Mouse (Mus musculus) lung, embryonic 15.5 days (tissue): ENCODE measurements around the gene Plscr4. TPM values are rescaled to one million over a fixed set of nuclear protein-coding genes. Genes with fewer than 3 reads are reported as not detected.

Source experiments
- ATAC-seq: fragments of 200-750 bp; cut with Nextera tagmentation; 2 replicates; pipeline ENCODE4 v1.8.0; 2017; ENCODE audit warnings: moderate number of reproducible peaks, borderline replicate concordance; ENCODE audit not compliant: low FRiP score, low TSS enrichment; ENCODE audit errors: extremely low read depth
- H3K27ac ChIP-seq: fragments of 300-500 bp; sonication (generic); 2 replicates; pipeline ENCODE4 v1.5.1; 2015; ENCODE audit warnings: moderate library complexity, mild to moderate bottlenecking, inconsistent platforms
- H3K27me3 ChIP-seq: fragments of 300-500 bp; sonication (generic); 2 replicates; pipeline ENCODE4 v1.6.1; 2015; ENCODE audit warnings: inconsistent platforms
- H3K36me3 ChIP-seq: fragments of 300-500 bp; sonication (generic); 2 replicates; pipeline ENCODE4 v1.6.1; 2015; ENCODE audit warnings: inconsistent platforms
- H3K4me1 ChIP-seq: fragments of 300-500 bp; sonication (generic); 2 replicates; pipeline ENCODE4 v1.6.1; 2015; ENCODE audit warnings: inconsistent platforms
- H3K4me2 ChIP-seq: fragments of 300-500 bp; sonication (generic); 2 replicates; pipeline ENCODE4 v1.6.1; 2015; ENCODE audit warnings: inconsistent platforms, mild to moderate bottlenecking, moderate library complexity
- H3K4me3 ChIP-seq: fragments of 300-500 bp; sonication (generic); 2 replicates; pipeline ENCODE4 v1.5.1; 2015; ENCODE audit warnings: mild to moderate bottlenecking, inconsistent platforms
- H3K9ac ChIP-seq: fragments of 300-500 bp; sonication (generic); 2 replicates; pipeline ENCODE4 v1.6.1; 2015; ENCODE audit warnings: inconsistent platforms
- H3K9me3 ChIP-seq: fragments of 300-500 bp; sonication (generic); 2 replicates; pipeline ENCODE4 v1.6.1; 2016; ENCODE audit warnings: inconsistent platforms
- WGBS: fragments of 180-500 bp; shearing (Covaris S2); methylation state at CpG from one replicate; pipeline ENCODE4 v1.1.7; 2015; 5-methylcytosine and 5-hydroxymethylcytosine counted together
- polyA plus RNA-seq: library from polyadenylated mRNA; unstranded; fragments of >200 nt; fragmentation: Nextera tagmentation; extraction: Ambion mirVana; gene quantifications from 2 replicates; pipeline ENCODE4 v1.2.1, GENCODE M21; 2015

The Plscr4 gene
- polyA plus RNA-seq, 1 experiment from 2014 or later: 17.3 TPM

GRCm38 (mm10) chr9:92473178-92473577 is 16.0 kb downstream of the Plscr4 start:
- H3K27me3 ChIP-seq: no peaks in the 10 kb centered on the region
- H3K27ac ChIP-seq: no peak overlapping the region
- no peak overlapping the region for H3K4me3 ChIP-seq
- H3K9me3 ChIP-seq: no peaks in the 10 kb centered on the region
- no peak overlapping the region for H3K9ac ChIP-seq
- H3K4me1 ChIP-seq: no peaks in the 10 kb centered on the region
- H3K36me3 ChIP-seq: no peaks in the 10 kb centered on the region
- WGBS: 85% methylated on average over 2 of the region's 2 CpGs
- ATAC-seq: no peak
- no peak overlapping the region for H3K4me2 ChIP-seq

DNA sequence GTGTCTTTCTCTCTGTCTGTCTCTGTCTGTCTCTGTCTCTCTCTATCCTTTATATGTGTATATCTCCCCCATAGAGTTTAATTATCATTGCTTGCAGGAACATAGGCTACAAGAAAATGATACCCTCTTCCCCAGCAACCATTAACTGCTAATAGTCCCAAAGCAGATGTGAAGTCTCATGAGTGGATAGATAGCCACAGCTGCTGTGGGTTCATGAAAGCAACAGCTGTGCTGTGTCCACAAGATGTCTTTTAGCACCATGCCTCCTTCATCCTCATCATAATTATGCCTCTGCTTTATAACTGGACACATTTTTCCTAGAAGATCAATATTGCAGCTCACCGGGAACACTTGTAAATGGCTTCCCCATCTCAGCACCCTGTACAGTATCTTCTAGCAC is 17.1 kb downstream of the Plscr4 start:
- Histone ChIP-seq H3K27ac (no peak overlapping the region), H3K27me3 (no peaks in the 10 kb centered on the region), H3K36me3 (no peaks in the 10 kb centered on the region), H3K9ac (no peak overlapping the region), H3K4me1 (no peaks in the 10 kb centered on the region), H3K9me3 (no peaks in the 10 kb centered on the region), H3K4me3 (no peak overlapping the region), H3K4me2 (no peak overlapping the region)
- no peak for ATAC-seq
- WGBS: 55% methylated on average over 1 of the region's 1 CpGs

DNA sequence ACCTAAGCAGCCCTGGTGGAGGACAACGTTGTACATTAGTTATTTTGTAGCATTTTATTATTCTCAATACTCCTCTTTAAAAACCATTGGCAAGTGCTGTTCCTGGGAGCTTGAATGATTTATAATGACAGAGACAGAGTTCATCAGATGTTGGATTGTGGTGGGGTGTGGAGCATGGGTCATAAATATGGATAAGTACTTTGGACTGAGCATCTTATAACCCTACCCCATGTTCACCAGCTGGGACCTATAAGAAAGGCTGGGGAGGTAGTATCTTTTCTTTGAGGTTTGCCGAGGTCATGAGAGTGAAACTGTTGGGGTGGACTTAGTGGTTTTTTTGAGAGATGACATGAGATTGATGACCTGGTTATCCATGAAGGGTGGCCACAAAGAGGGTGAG is 24.5 kb downstream of the Plscr4 start:
- ATAC-seq: no peak
- Histone ChIP-seq H3K36me3 (no peaks in the 10 kb centered on the region), H3K4me3 (no peak overlapping the region), H3K27me3 (no peaks in the 10 kb centered on the region), H3K27ac (no peak overlapping the region), H3K9me3 (no peaks in the 10 kb centered on the region), H3K4me1 (no peaks in the 10 kb centered on the region), H3K9ac (no peak overlapping the region), H3K4me2 (no peak overlapping the region)
- WGBS: 74% methylated on average over 2 of the region's 2 CpGs

GRCm38 (mm10) chr9:92482551-92482950 is 25.4 kb downstream of the Plscr4 start:
- Histone ChIP-seq H3K9ac (no peak overlapping the region), H3K4me2 (no peak overlapping the region), H3K9me3 (no peaks in the 10 kb centered on the region), H3K27ac (no peak overlapping the region), H3K4me3 (no peak overlapping the region), H3K36me3 (no peaks in the 10 kb centered on the region), H3K27me3 (no peaks in the 10 kb centered on the region), H3K4me1 (no peaks in the 10 kb centered on the region)
- ATAC-seq: no peak
- 84% methylated on average over 4 of the region's 4 CpGs for WGBS

DNA sequence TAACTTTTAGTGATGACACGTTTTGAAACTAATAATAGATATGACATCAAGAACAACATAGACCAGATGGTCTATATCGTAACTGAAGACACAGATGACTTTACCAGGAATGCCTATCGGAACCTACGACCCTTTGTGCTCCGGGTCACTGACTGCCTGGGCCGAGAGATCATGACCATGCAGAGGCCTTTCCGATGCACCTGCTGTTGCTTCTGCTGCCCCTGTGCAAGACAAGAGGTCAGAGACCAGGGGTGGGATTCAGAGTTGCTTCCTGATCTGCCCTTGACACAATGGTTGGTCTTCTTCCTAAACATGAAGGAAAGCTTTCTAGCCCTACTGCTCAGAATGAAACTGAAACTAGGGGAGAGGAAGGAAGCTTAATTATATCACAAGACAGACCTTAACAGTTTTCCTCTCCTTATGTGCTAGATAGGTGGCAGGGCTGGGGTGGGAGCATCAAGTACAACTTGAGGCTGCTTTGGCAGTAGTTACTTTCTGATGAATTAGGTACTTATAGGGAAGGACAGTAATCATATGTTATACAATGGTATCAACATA is 27.6 kb downstream of the Plscr4 start:
- WGBS: 82% methylated on average over 7 of the region's 7 CpGs
- Histone ChIP-seq H3K9me3 (no peaks in the 10 kb centered on the region), H3K4me3 (no peak overlapping the region), H3K4me2 (no peak overlapping the region), H3K27me3 (no peaks in the 10 kb centered on the region), H3K36me3 (no peaks in the 10 kb centered on the region), H3K27ac (no peak overlapping the region), H3K4me1 (no peaks in the 10 kb centered on the region), H3K9ac (no peak overlapping the region)
- ATAC-seq: no peak

GRCm38 (mm10) chr9:92489857-92490256 is 32.7 kb downstream of the Plscr4 start:
- no peaks in the 10 kb centered on the region for H3K9me3 ChIP-seq
- 83% methylated on average over 7 of the region's 7 CpGs for WGBS
- H3K27ac ChIP-seq: no peak overlapping the region
- H3K4me2 ChIP-seq: no peak overlapping the region
- ATAC-seq: no peak
- H3K9ac ChIP-seq: no peak overlapping the region
- H3K4me1 ChIP-seq: no peaks in the 10 kb centered on the region
- H3K36me3 ChIP-seq: no peaks in the 10 kb centered on the region
- no peak overlapping the region for H3K4me3 ChIP-seq
- H3K27me3 ChIP-seq: no peaks in the 10 kb centered on the region

DNA sequence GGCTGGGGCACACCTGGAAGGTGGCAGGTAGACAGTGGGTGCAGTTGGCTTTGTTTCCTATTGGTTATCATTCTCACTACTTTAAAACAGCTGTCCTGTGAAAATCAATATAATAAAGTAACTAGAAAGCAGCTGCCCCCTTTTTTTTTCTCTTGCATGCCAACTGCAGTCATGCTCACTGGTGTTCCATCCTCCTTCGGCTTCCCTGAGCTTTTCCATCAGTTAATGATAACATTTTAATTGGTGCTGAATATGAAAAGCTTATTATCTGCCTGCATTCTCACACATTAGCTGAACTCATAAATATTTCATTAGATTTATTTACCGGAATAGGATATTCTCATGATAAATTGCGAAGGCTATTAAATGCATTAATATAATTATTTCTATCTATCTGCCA is 33.1 kb downstream of the Plscr4 start:
- Histone ChIP-seq H3K36me3 (no peaks in the 10 kb centered on the region), H3K27ac (no peak overlapping the region), H3K4me1 (no peaks in the 10 kb centered on the region), H3K9ac (no peak overlapping the region), H3K4me2 (no peak overlapping the region), H3K27me3 (no peaks in the 10 kb centered on the region), H3K4me3 (no peak overlapping the region), H3K9me3 (no peaks in the 10 kb centered on the region)
- WGBS: 87% methylated on average over 3 of the region's 3 CpGs
- ATAC-seq: no peak

DNA sequence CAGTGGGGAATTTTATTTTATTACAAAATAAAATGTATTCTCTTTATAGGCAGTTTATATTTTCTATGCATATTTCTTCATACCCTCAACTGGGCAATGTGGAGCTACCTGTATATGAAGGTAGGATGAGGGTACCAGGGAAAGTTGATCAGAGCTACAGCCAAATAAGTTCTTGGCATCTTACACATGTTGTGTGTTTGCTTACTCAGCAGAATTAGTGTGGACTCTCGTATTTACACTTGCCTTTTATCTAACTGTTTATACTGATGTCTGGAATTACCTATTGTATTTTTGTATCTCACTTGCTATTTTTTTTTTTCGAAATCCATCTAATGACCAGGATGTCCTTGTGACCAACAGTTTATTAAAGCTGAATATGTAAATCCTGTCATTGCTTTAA is 34.1 kb downstream of the Plscr4 start:
- Histone ChIP-seq H3K27ac (no peak overlapping the region), H3K36me3 (no peaks in the 10 kb centered on the region), H3K27me3 (no peaks in the 10 kb centered on the region), H3K4me3 (no peak overlapping the region), H3K4me1 (no peaks in the 10 kb centered on the region), H3K9me3 (no peaks in the 10 kb centered on the region), H3K4me2 (no peak overlapping the region), H3K9ac (no peak overlapping the region)
- WGBS: 81% methylated on average over 2 of the region's 2 CpGs
- no peak for ATAC-seq

DNA sequence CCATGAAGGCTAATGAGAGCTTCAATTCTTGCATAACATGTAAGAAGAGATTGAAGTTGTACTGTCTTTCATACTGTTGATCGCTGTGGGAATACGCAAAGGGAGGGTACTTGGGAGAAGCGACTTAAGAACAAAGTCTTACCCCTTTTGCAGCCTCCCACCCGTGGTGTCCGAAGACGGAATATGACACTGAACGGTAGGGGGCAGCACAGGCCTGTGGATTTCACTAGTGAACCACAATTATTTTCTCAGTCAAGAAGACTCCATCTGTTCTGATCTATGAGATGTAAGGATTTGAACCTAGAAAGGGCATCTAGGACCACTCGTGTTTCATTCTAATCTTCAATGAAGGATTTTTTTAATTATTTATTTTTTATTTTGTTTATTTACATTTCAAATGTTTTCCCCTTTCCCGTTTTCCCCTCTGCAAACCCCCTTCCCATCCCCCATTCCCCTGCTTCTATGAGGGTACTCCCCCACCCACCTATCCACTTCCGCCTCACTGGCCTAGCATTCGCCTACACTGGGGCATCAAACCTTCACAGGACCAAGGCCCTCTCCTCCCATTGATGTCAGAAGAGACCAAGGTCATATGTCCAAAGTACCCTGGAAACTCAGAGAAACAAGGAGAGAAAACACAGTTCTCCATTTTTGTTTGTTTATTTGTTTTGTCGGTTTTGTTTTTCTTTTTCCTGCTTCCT is 42.7 kb downstream of the Plscr4 start:
- Histone ChIP-seq H3K36me3 (no peaks in the 10 kb centered on the region), H3K4me2 (no peak overlapping the region), H3K27me3 (no peaks in the 10 kb centered on the region), H3K4me1 (no peaks in the 10 kb centered on the region), H3K27ac (no peak overlapping the region), H3K9ac (no peak overlapping the region), H3K4me3 (no peak overlapping the region), H3K9me3 (no peaks in the 10 kb centered on the region)
- 31% methylated on average over 12 of the region's 12 CpGs for WGBS
- peak; percentile 43; the same call in 1 of the 2 replicates for ATAC-seq

DNA sequence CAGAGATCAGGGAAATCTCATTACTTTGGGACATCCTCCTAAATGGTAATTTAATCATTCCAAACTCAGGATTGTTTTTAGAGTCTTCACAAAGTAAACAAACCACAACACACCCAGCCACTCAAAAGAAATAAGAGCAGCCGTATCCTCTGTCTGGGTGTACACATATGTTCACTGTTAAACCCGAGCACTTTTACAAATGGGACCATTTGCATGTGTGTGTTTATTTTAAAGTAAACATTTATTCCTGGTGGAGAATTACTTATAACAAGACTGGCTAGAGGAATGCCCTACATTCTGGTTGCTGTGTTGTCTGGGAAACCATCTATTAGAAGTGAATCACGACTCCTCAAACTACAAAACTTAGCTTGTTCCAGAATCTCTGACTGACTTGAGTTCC is 47.1 kb downstream of the Plscr4 start:
- Histone ChIP-seq H3K4me2 (no peak overlapping the region), H3K4me1 (no peaks in the 10 kb centered on the region), H3K27ac (no peak overlapping the region), H3K4me3 (no peak overlapping the region), H3K9ac (no peak overlapping the region), H3K9me3 (no peaks in the 10 kb centered on the region), H3K27me3 (no peaks in the 10 kb centered on the region), H3K36me3 (no peaks in the 10 kb centered on the region)
- 25% methylated on average over 3 of the region's 3 CpGs for WGBS
- ATAC-seq: peak; percentile 57; the same call in 1 of the 2 replicates

- Histone ChIP-seq H3K9me3 (no peaks in the 10 kb centered on the region), H3K9ac (no peak overlapping the region)
Measured at GRCm38 (mm10) chr9:92504889-92505288, 47.7 kb downstream of the Plscr4 start.

GRCm38 (mm10) chr9:92511696-92512095 is 54.5 kb downstream of the Plscr4 start:
- Histone ChIP-seq H3K4me3 (no peak overlapping the region), H3K27ac (no peak overlapping the region), H3K36me3 (no peaks in the 10 kb centered on the region), H3K4me1 (no peaks in the 10 kb centered on the region), H3K9me3 (0 out of 2 replicates have a peak, but pooled peaks cover under 1% of the 10 kb centered on the region), H3K27me3 (no peaks in the 10 kb centered on the region), H3K4me2 (no peak overlapping the region), H3K9ac (no peak overlapping the region)
- no peak for ATAC-seq

More at GRCm38 (mm10) chr9:92504889-92505288, 47.7 kb downstream of the Plscr4 start:
- H3K4me3 ChIP-seq: no peak overlapping the region
- H3K27me3 ChIP-seq: no peaks in the 10 kb centered on the region
- 48% methylated on average over 1 of the region's 1 CpGs for WGBS
- ATAC-seq: no peak
- H3K4me1 ChIP-seq: no peaks in the 10 kb centered on the region
- no peak overlapping the region for H3K4me2 ChIP-seq
- H3K27ac ChIP-seq: no peak overlapping the region
- no peaks in the 10 kb centered on the region for H3K36me3 ChIP-seq
